Mouse (Mus musculus): ENCODE measurements around the gene Cdhr3. TPM values are rescaled to one million over a fixed set of nuclear protein-coding genes. Genes with fewer than 3 reads are reported as not detected.

Gene Cdhr3
- polyA plus RNA-seq, 1 experiment: 3.9 TPM

GRCm38 (mm10) chr12:32998766-32999165 lies 93.9 kb downstream of the Cdhr3 start:
- H3K4me3 ChIP-seq (ENCODE audit: insufficient read depth, low read length): no peak overlapping the region
- H3K4me1 ChIP-seq (ENCODE audit: control insufficient read depth, insufficient read depth, low read length): no peaks in the 10 kb centered on the region
- TF ChIP-seq POLR2A (IDR thresholded peaks at IDR 0.05; ENCODE audit: extremely low read depth, insufficient read depth, low read length) (no peak), CTCF (IDR thresholded peaks at IDR 0.05; ENCODE audit: extremely low read depth, insufficient read depth, low read length) (no peak)
- no peak overlapping the region for H3K27ac ChIP-seq (ENCODE audit: insufficient read depth, low read length)

- TF ChIP-seq CTCF (IDR thresholded peaks at IDR 0.05; ENCODE audit: extremely low read depth, insufficient read depth, low read length) (no peak), POLR2A (IDR thresholded peaks at IDR 0.05; ENCODE audit: extremely low read depth, insufficient read depth, low read length) (no peak)
- no peaks in the 10 kb centered on the region for H3K4me1 ChIP-seq (ENCODE audit: control insufficient read depth, insufficient read depth, low read length)
- H3K27ac ChIP-seq (ENCODE audit: insufficient read depth, low read length): no peak overlapping the region
- no peak overlapping the region for H3K4me3 ChIP-seq (ENCODE audit: insufficient read depth, low read length)
Observed at GRCm38 (mm10) chr12:32995081-32995834, 97.4 kb downstream of the Cdhr3 start.

- no peak for TF ChIP-seq CTCF (IDR thresholded peaks at IDR 0.05; ENCODE audit: extremely low read depth, insufficient read depth, low read length)
- TF ChIP-seq POLR2A (IDR thresholded peaks at IDR 0.05; ENCODE audit: extremely low read depth, insufficient read depth, low read length): no peak
- H3K4me1 ChIP-seq (ENCODE audit: control insufficient read depth, insufficient read depth, low read length): no peaks in the 10 kb centered on the region
- no peak overlapping the region for H3K4me3 ChIP-seq (ENCODE audit: insufficient read depth, low read length)
- no peak overlapping the region for H3K27ac ChIP-seq (ENCODE audit: insufficient read depth, low read length)
Observed at GRCm38 (mm10) chr12:32994081-32994480, 98.6 kb downstream of the Cdhr3 start.

GRCm38 (mm10) chr12:32989731-32990130 lies 102.9 kb downstream of the Cdhr3 start:
- no peaks in the 10 kb centered on the region for H3K4me1 ChIP-seq (ENCODE audit: control insufficient read depth, insufficient read depth, low read length)
- H3K4me3 ChIP-seq (ENCODE audit: insufficient read depth, low read length): no peak overlapping the region
- TF ChIP-seq POLR2A (IDR thresholded peaks at IDR 0.05; ENCODE audit: extremely low read depth, insufficient read depth, low read length) (no peak), CTCF (IDR thresholded peaks at IDR 0.05; ENCODE audit: extremely low read depth, insufficient read depth, low read length) (no peak)
- H3K27ac ChIP-seq (ENCODE audit: insufficient read depth, low read length): no peak overlapping the region

- H3K27ac ChIP-seq (ENCODE audit: insufficient read depth, low read length): no peak overlapping the region
- peaks cover 3% of the 10 kb centered on the region; the same call in 1 of the 2 replicates for H3K4me1 ChIP-seq (ENCODE audit: control insufficient read depth, insufficient read depth, low read length)
- TF ChIP-seq POLR2A (IDR thresholded peaks at IDR 0.05; ENCODE audit: extremely low read depth, insufficient read depth, low read length) (no peak), CTCF (IDR thresholded peaks at IDR 0.05; ENCODE audit: extremely low read depth, insufficient read depth, low read length) (no peak)
- no peak overlapping the region for H3K4me3 ChIP-seq (ENCODE audit: insufficient read depth, low read length)
Observed at GRCm38 (mm10) chr12:32986284-32986683, 106.4 kb downstream of the Cdhr3 start.

Other genes starting within 250 kb of the Cdhr3 start
- 44.7 and 48.2 TPM in 2 replicates for gene Sypl, start 139.0 kb downstream of the Cdhr3 start, polyA plus RNA-seq (2012; rRNA removed)
- 39.0 and 41.0 TPM in 2 replicates for gene Atxn7l1, start 54.8 kb upstream of the Cdhr3 start, polyA plus RNA-seq (2012; rRNA removed)